Mouse (Mus musculus) neutrophil, adult 5-6 weeks (primary cell): ENCODE results near the gene Sec14l1. TPM values are rescaled to one million over a fixed set of nuclear protein-coding genes. Genes with fewer than 3 reads are reported as not detected.
"Not testable (repeated sequence)": the region's sequence is repeated elsewhere in the genome, so short reads cannot be mapped to it uniquely, and the experiment has no call there.

ENCODE experiments used
- ATAC-seq: fragments of 151-379, 151-347 bp; 2 replicates; pipeline ENCODE4 v1.8.0; 2017; ENCODE audit warnings: mild to moderate bottlenecking, moderate TSS enrichment; ENCODE audit not compliant: insufficient number of reproducible peaks, poor library complexity, low FRiP score, severe bottlenecking; ENCODE audit errors: extremely low read depth
- total RNA-seq: library from RNA; stranded (forward); fragments of 200-1000 nt; gene quantifications from 2 replicates; pipeline ENCODE4 v1.2.3, GENCODE M21; 2017

Sec14l1 gene
- 95.3 and 116 TPM in 2 replicates for total RNA-seq

GRCm38 (mm10) chr11:117114592-117115345, at the start of gene Sec14l1:
TSS of gene Sec14l1 (plus strand) at chr11:117115168.
- ATAC-seq: peak; percentile 74

GRCm38 (mm10) chr11:117065602-117066001, 49.4 kb upstream of the Sec14l1 start:
- not testable (repeated sequence) for ATAC-seq

DNA sequence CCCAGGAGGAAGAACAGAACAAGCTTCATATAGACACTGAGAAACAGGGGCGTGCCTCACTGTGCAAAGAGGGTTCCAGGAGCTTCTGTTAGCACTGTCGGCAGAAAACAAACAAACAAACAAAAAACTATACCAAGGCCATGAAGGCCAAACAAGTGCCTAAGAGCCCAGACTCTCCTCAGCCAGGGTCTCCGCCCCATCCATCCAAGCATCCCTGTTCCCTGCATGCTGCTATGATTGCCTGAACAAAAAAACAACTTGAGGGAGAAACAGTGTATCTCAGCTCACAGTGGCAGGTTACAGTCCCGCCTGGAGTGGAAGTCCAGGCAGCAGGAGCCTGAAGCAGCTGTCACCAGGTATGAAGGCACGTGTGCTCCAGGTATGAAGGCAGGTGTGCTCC, 48.2 kb upstream of the Sec14l1 start:
- ATAC-seq: no peak

- ATAC-seq: no peak
Measured at GRCm38 (mm10) chr11:117068332-117068731, 46.6 kb upstream of the Sec14l1 start.

DNA sequence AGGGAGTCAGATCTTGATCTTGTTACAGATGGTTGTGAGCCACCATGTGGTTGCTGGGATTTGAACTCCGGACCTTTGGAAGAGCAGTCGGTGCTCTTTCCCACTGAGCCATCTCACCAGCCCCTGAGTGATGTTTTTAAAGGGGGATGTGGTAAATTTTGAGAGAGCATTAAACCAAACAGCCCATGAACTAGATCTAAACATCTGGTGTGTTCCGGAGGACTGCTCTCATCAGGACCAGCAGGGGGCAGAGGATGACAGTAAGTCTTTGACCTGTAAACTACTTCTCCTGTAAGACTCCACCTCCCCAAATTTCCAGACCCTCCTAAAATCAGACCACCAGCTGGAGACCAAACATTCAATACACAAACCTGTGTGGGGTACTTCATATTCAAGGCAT, 45.9 kb upstream of the Sec14l1 start:
- ATAC-seq: no peak

DNA sequence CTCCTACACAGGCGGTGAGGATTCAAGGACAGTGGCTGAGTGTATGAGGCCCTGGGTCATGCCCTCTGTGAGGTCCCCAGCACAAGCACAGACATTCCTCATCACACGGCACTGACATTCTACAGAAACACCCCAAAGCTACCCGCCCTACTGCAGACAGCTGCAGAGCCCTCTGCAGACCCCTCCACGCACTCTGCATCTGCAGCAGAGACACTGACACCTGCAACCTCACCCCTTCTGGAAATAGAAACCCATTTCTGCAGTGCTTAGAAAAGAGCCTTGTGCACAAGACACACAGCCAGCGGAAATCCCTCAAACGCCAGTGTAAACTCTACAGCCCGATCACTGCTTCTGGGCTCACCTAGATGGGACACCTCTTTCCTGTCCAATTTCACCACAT, 44.3 kb upstream of the Sec14l1 start:
- ATAC-seq: no peak

- peak; percentile 73 for ATAC-seq
Measured at GRCm38 (mm10) chr11:117072128-117072527, 42.8 kb upstream of the Sec14l1 start.

DNA sequence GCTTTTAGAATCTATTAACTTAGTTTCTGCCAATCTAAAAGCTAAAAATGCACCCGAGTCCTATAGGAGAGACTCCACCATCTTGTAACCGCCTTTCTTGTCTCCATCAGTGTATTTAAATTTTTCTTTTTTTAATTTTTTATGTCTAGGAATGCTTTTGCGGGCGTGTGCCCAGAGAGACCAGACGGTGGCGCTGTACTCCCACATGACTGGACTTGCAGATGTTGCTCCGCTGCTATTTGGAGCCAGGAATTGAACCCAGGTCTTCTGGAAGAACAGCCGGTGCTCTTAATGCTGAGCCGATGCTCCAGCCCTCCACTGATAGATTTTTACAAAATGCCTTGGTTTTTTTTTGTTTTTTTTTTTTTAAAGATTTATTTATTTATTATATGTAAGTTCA, 41.5 kb upstream of the Sec14l1 start:
- no peak for ATAC-seq

DNA sequence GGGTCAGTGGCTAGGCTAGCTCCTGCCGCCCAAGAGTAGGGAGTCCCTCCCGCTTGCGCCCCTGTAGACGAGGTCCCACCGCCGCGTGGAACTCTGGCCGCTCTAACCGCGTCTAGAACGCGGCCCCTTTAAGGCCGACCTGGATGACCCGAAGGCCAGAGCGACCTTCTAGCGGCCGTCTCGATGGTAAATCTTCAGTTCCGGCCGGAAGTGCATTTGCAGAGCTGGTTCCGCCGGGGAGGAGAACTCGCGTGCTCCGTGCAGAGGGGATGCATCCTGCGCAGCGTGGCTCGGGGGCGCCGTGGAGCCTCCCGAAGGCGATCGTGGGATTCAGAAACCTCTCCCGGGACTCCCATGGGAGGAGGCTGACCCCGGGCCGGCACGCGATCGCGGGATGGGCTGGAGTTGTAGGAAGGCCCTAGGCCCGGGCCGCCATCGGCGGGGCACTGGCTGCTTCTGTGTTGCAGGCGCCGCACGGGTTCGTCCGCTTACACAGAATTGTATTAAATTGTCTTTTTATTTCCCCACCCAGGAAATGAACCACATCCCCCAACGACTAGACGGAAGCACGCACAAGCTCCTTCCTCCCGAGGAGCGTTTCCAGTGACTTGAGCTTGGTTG, 38.3 kb upstream of the Sec14l1 start:
- peak; percentile 78 for ATAC-seq

DNA sequence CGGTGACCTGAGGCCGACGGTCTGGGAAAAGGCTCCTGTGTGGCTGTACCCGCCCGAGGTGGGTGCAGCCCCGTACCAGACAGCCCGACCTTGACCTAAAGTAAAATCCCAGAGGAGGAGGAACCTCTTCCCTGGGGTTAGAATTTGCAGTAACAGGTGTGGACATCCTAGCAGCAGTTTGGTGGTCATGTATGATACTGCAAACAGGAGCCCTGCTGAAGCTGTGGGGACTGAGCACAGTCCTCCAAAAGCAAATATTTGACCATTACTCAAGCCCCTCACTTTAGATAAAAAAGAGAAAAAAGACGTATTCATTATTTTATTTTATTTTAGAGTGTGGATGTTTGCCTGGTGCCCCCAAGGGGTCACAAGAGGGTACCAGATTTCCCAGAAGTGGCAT, 37.7 kb upstream of the Sec14l1 start:
- no peak for ATAC-seq

GRCm38 (mm10) chr11:117077902-117078301, 37.1 kb upstream of the Sec14l1 start:
- no peak for ATAC-seq

DNA sequence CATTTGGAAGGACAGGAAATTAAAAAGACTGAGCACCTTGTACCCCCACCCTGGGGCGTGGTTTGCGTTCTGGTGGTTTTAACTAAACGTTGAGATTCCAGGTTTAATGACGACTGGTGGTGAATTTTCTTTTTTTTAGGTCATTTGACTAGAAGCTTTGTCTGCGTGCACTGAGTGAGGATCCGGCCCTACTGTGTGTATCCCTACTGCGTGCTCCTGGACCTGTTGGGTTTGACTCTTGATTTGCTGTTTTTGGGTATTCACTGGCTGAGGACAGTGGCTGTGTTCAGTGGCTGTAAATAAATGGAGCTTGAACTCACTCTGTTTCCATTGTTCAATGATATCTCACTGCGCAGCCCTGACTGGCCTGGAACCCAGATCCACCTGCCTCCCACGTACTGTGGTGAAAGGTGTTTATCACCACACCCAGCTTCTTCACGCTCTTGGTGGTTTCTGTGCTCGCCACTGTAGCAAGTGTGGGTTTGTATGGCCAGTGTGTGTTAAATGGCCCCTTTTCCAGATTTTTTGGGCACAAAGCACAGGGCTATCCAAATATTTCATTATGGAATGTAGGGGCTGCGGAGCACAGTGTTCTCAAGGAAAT, 36.2 kb upstream of the Sec14l1 start:
- no peak for ATAC-seq

DNA sequence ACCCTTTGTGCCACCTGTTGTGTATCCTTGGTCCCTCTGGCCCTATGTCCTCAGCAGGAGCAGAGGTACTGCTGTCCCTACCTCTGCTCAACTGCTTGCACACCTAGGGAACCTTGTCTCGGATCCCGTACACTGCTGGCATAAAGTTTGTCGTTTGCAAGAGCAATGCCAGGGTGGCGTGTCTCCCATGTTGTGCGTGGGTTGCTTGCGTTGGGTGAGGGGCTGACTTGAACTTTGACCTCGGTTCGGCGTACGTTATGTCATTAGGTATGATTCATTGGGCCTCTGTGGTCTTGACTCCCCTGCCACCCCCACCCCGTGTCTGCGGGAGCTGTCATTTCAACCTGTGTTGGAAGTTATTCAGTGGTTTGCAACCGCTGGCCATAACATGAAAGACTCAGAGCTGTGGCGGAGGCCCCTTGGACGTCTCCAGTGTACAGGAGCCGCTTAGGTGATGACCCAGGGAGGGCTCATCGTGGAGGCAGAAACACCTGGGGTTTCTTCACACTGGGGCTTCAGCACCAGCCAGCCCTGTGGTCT, 35.2 kb upstream of the Sec14l1 start:
- no peak for ATAC-seq

DNA sequence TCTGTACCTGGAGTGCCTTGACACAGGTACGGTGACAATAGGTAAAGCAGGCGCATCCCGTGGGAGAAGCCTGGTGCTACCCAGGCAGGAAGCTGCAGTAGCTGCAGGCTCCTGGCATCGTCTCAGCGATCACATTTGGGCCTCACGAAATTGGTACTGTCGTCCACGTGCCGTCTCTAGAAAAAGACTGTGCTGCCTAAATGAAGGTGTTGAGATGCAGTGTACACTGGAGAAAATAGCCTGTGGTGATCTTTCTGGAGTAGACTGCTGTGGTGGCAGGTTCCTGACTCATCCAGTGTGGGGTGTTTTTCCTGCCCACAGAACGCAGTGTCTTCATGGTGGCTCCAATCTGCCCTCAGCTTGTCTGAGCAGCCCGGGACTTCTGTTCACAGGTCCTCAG, 34.8 kb upstream of the Sec14l1 start:
- no peak for ATAC-seq

- ATAC-seq: peak; percentile 32; the same call in 1 of the 2 replicates
Measured at GRCm38 (mm10) chr11:117081165-117082064, 33.6 kb upstream of the Sec14l1 start.

DNA sequence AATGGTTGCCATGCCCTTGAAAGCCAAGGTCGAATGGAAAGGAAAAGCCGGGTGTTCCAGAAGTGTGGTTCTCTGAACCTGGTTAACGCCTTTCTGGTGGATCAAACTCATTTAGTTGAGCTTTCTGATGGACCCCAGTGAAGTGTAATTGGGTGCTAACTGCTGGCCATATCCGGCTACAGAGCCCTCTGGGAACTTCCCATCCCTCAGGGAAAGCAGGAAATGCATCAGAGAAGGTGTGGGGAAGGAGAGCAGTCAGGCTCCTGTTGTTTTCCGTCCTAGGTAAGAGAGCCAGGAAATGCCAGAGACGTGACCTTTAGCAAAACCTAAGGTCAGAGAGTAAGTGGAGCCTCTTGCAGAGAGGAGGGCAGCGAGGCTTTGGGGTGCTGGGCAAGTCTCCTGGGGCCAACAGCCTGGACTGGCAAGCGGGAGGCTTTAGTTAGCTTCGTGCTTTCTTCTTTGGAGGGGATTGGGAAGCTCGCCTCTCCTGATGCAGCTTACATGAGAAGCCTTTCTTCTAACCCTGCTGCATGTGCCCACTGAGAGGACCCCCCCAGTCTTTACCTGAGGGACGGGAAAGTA, 32.5 kb upstream of the Sec14l1 start:
- ATAC-seq: no peak

DNA sequence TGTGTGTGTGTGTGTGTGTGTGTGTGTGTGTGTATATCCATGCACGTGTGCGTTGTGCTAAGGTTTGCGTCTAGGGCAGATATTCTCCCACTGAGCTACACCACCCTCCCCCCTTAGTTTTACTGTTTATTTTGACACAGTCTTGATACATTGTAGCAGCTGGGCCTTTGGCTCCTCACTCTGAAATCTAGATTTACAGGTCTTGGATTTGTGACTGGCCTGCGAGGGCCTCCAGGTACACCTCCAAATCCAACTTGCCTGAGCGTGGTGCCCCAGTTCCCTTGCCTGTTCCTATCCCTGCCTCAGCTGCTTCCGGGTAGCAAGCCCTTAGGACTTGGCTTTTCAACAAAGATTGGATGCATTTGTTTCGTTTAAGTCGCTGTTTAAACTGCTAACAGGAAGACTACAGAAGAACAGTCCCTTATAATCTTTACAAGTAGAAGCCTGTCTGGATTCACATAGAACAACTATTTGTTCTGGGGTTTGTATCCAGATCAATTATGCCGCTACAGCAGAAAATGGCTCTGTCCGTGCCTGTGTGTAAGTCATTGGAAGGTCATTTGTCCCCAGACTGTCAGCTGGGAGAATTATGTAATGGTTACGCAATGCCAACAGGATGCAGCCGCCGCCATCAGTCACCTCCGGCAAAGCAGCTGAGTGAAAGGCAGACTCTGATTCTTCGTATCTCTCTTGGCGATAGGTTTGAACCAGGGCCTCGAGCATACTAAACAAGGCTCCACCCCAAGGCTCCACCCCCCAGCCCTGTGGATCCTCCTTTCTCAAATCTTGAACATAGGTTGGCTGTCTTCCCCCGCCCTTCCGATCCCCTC, 31.7 kb upstream of the Sec14l1 start:
- peak; percentile 47; the same call in 1 of the 2 replicates for ATAC-seq

DNA sequence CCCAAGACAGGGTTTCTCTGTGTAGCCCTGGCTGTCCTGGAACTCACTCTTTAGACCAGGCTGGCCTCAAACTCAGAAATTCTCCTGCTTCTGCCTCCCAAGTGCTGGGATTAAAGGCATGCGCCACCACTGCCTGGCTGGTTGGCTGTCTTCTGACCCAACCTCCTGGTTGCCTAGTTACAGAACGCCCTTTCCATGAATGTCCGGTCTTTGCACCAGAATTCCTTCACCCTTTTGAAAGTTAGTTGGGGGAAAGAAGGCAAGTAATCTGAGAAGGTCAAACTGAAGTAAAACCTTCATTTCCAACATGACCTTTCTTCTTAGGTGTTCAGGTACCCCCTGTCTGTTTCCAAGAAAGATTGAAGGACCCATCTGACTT, 31.1 kb upstream of the Sec14l1 start:
- ATAC-seq: not testable (repeated sequence)
